Mouse (Mus musculus) left cerebral cortex, adult 9 months (tissue): ENCODE data around the gene Nrcam.

ENCODE experiments used
- DNase-seq, 2 experiments: peaks; one replicate each; pipeline ENCODE4 v3.0.0; 2022; ENCODE audit warnings: low spot score in 2 of 2

Nrcam gene

DNA sequence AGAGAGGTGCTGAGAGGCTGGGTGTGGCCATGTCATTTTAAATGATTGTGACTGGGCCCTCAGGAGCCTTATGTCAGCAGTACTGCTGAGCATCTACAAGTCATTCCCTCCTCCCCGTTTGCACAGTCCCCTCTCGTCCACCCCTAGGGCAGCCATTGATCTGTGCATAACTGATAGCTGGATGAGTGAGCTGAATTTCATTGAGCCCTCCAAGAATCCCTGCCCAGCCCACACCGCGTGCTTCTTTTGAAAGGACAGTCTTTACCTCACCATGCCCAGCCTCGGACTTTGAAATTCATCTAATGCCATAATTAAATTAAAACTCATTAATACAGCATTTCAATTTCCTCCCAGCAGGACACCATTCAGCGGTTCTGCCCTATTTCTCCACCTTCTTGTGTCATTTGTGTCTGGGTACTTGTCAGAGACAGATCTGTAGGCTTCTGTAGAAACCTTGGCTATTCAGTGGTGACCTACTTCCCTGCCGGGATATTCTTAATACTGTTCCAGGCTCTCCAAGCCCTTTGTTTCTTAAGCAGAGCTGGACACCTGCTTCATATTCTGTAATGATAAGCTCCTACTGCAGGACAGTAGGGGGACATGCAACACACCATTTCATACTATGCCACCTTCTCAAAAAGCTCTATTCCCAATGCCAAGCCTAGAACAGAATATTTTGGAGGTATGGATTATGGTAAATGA, 190.9 kb downstream of the Nrcam start:
- no peak for DNase-seq

DNA sequence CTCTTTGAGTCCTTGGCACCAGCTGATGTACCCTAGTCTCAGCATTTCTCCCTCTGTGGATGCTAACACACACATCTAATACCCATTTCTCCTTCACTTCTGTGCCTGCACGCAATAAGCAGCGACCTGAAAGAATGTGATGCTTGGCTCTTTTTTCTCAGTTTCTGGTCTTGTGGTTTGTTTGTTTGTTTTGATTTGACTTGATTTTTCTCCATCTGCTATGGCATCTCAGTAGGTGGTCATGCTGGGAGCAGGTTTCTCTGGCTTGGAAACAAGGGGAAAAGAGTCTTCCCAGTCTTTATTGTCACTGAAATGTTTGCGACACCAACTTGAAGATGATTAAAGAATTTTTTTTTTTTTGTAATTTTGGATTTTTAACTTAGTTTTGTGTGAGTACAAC, 192.8 kb downstream of the Nrcam start:
- no peak for DNase-seq

- peak in 1 of 2 experiments; percentile 35 for DNase-seq
Observed at GRCm38 (mm10) chr12:44524621-44525565, 196.2 kb downstream of the Nrcam start.

GRCm38 (mm10) chr12:44528391-44529016, 199.8 kb downstream of the Nrcam start:
- DNase-seq = no peak

DNA sequence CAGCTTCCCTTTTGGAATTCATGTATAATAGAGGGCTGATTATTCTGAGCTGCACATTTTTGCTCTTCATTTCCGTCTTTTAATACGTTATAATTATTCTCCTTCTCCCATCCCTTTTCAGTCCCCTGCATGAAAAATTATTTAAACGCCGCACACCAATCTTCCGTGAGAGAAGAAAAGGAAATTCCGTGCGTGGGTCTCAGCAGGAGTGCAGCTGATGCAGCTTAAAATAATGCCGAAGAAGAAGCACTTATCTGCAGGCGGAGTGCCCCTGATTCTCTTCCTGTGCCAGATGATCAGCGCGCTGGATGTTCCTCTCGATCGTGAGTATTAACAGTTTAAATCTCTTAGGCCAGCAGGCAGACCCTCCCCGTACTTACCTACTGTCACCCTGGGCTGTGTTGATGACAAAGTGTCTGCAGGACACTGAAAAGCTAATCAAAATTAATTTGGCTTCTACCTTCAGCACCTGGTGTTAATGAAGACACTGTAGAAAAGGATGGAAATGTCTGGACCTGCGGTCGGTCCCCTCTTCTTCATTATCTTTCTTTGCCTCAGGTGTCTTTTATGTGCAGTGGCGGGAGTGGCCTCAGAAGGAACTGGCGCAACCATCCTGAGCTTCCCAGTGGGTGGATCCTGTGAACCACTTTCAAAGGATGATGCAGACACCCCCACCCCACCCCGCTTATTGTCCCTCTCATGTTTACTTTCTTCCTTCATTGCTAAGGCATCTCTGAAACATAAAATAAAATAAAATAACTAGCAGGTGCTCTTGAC, 203.8 kb downstream of the Nrcam start:
- peak in 1 of 2 experiments; percentile 35 for DNase-seq

DNA sequence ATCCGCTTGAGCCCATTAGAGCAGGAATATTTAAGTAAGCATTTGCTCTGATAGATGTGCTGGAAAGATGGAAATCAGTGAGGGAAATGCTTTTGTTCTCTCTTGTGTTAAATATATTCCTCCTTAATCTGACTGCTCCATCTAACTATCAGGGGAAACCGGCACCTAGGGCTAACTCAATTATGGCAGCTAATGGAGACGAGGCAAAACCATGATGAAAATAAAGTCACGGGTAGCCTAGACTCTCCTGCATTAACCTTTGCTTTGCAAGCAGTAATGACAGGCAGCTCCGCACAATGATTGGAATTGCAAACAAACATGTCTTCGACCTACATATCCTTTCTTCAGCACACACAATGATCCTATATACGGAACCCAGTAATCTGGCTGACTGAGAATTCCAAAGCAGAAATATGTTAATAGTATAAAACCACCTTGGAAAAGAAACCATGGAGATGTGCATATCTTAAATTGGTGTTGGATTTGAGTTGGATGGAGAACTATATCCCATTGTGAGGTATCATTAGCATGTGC, 205.5 kb downstream of the Nrcam start:
- DNase-seq = no peak

GRCm38 (mm10) chr12:44535623-44536022, 206.9 kb downstream of the Nrcam start:
- no peak for DNase-seq

- DNase-seq = peak in 1 of 2 experiments; percentile 83
Observed at GRCm38 (mm10) chr12:44547721-44548369, 219.2 kb downstream of the Nrcam start.

- DNase-seq = no peak
Observed at GRCm38 (mm10) chr12:44548465-44548864, 219.8 kb downstream of the Nrcam start.

DNA sequence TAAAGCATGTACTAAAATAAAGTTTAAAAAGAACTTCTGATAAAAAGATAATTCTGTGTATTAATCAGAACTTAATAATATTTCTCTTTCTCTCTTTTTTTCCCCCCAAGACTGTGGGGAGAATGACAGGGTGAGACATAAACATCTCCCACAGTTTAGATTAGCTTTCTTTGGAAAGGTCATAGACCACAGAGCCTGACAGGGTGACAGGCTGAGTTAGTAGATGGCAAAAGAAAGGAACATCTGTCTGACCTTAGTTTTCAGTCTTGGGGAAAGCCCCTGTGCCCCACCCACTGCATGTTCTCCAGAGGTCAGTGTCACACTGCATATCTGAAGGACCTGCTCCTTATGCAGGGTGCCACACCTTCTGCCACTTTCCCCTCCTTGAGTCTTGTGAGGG, 222.9 kb downstream of the Nrcam start:
- DNase-seq = no peak

GRCm38 (mm10) chr12:44554051-44554450, 225.4 kb downstream of the Nrcam start:
- no peak for DNase-seq

DNA sequence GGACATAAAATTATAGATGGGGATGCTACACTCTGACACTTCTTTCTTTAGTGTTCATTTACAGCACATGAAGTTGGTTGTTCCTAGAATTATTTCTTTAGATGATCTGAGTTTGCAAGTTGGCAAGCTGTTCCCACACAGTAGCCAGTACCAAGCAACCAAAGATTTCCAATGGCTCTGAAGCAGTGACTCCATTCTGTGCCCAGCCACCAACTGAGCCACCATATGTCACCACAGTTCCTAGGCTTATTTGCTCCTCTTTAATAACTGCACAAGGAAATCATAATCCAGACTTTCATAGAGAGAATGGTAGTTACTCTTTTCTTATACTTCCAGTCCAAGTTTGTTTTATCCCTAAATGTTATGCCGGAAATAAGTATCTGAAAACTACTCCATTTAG, 226.1 kb downstream of the Nrcam start:
- no peak for DNase-seq

DNA sequence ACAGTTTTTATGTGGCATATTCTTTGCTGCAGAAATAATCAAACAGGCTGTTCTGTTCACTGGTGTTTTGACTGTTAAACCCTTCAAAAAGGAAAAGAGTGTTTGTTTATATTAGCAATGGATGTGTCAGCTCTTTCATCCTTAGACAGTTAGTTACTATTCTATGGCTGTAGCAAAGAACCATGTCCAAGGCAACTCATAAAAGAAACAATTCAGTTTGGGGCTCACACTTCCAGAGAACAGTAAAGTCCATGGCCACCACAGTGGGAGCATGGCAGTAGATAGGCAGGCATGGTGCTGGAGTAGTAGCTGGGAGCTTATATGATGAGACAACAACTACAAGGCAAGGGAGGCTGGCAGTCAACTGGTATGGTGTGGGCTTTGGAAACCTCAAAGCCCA, 231.3 kb downstream of the Nrcam start:
- DNase-seq = no peak

DNA sequence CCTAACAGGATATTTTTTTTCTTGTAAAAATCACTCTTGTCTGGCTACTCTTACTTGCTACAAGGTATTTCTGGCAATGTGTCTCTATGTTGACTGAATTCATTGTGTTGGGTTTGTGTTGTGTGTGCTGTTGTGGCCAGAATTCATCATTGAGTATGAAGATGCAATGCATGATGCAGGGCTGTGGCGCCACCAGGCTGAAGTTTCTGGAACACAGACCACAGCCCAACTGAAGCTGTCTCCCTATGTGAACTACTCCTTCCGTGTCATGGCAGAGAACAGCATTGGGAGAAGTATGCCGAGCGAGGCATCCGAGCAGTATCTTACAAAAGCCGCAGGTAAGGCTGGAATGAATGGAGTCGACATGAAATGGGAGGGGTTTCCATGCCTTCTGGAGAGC, 241.4 kb downstream of the Nrcam start:
- no peak for DNase-seq

DNA sequence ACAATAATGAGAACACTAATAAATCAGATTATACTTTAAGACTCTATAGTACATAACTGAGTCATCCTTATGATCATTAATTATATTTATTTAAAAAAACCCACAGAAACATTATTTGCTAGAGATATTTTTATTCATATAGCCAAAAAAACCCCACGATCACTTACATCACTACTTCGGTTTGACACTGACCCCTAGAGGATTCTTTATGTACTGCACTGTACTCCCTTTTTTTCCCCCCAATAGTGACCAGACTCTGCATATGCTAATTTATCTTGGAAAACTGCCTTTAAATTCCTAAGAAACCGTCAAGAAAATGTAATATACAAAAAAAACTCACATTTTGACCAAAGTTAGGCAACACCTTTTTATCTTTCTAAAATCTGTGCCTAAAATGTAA, 244.0 kb downstream of the Nrcam start:
- DNase-seq = no peak

DNA sequence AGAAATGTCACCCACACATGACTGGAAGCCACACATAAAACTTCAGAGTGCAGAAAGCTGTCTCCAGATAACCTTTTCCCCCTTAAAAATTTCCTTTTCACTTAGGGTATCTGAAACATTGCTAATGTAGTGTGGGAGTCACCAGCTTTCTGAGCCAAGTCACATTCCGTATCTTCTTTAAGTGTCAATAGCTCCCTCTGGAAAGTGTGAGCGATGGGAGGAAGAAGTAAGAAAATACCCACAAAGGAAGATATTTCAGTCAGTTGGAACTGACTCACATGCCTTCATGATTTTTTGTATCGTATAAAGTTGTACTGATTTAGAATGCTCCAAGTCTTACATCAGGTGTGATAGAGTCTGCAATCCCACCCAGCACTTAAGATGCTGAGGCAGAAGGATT, 245.5 kb downstream of the Nrcam start:
- peak in 1 of 2 experiments; percentile 6 for DNase-seq

DNA sequence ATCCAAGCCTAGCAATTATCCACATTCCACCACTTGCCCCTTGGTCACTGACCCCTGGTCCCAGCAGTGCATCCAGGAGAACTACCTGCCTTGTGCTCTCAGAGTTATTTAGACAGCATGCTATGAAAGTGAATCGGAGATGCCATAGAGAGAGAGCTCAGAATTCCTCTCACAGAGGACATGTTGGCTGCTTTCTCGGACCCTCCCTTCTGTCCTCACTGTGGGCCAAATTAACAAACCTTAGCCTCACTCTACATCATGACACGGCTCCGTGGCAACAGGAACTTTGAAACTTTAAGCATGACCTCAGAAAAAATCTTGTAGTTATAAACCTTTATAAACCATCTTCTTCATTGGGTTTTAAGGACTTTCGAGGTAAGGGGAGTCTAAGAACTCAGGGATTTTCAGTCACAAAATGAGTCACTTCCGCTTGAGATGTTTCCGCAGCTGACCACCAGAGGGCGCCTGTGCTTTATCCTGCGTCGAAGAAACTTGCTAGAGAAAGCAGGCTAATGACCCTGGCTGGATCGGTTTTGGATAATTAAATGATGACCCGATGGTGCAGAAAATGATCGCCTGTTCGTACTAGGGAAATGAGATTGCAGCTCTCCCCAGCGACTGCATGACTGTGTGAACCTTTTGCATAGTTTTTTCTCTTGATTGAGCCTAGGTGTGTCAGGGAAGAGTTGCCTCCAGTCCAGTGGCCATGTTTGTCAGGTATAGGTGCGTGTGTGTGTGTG, 272.9 kb downstream of the Nrcam start:
- DNase-seq = peak in 1 of 2 experiments; percentile 63

- no peak for DNase-seq
Observed at GRCm38 (mm10) chr12:44602269-44602957, 273.7 kb downstream of the Nrcam start.

- DNase-seq = no peak
Observed at GRCm38 (mm10) chr12:44602958-44603331, 274.3 kb downstream of the Nrcam start.

- no peak for DNase-seq
Observed at GRCm38 (mm10) chr12:44617001-44617421, 288.3 kb downstream of the Nrcam start.
